Mouse (Mus musculus): ENCODE measurements at regions not wholly inside any gene's neighbourhood (a gene's known extent, or its start where the extent isn't known, plus 50 kb on each side); places are given as distances from the start of the nearest gene placed in this dataset.

GRCm38 (mm10) chr3:148443012-148443411 is 547.3 kb downstream of the Adgrl2 start:
- TF ChIP-seq CTCF (IDR thresholded peaks at IDR 0.05; ENCODE audit: low read depth) (no peak), EP300 (IDR thresholded peaks at IDR 0.05; ENCODE audit: low read depth) (no peak)

All from heart, postnatal 0 days (tissue).